Mouse (Mus musculus): ENCODE data around the gene Gm28961. TPM values are rescaled to one million over a fixed set of nuclear protein-coding genes. Genes with fewer than 3 reads are reported as not detected.
"Not testable (repeated sequence)": the region's sequence is repeated elsewhere in the genome, so short reads cannot be mapped to it uniquely, and the experiment has no call there.

The Gm28961 gene
- polyA plus RNA-seq (2012): not detected in 2 replicates

DNA sequence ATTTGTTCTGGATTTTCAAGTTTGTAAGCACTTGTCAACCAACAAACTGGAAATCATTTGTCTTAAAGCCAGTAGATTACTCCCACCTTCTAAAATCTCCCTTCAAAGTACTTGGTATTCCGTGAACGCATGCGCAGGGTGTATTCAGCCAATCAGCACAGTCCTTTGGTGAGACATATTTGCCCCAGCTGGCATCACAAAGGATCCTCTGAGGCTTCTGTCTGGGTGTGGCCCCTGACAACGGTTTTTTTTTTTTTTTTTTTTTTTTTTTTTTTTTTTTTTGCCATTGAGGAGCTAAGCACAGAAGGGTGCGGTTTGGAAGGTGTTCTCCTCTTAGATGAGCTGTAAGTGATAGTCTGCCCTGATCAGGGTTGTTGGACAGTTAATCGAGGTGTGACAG, at the start of gene Gm28961:
Gene Gm28961 (plus strand): TSS at position 301 of the 400 bp plus-strand sequence.
- H3K4me1 ChIP-seq (ENCODE audit: control insufficient read depth); H3K4me3 ChIP-seq (replicated peaks); H3K9me3 ChIP-seq (ENCODE audit: control insufficient read depth, low read length); H3K27me3 ChIP-seq (ENCODE audit: control insufficient read depth); H3K36me3 ChIP-seq (ENCODE audit: control insufficient read depth): not testable (repeated sequence)

Other genes starting within 250 kb of the Gm28961 start
- not detected in 2 replicates for gene Gm21943, start 172.0 kb upstream of the Gm28961 start, polyA plus RNA-seq (2012)